Mouse (Mus musculus): Measurements from ENCODE around the gene Ank3. TPM values are rescaled to one million over a fixed set of nuclear protein-coding genes. Genes with fewer than 3 reads are reported as not detected.
A peak's percentile ranks its signal among the peaks of the same experiment; 100 is the strongest.

Gene Ank3
- polyA plus RNA-seq, 1 experiment: 1.2 TPM

DNA sequence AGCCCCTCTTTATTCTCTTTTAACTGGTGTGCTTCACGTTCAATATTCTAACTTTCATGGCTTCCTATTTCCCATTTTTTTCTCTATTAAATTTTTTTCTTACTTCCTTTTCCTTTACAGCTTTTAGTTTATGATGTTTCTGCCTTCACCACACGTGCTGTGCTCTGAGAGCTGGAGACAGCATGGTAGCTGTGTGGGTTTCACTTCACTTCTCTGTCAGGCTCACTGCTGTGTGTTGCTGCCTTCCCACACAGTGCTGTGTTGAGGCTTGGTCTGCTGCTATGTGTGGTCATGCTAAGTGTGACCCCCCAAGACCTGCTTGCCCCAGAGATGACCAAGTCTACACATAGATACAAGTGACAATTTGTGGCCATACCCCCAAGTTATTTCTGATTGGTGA is 647.1 kb downstream of the Ank3 start:
- 18% methylated on average over 2 of the region's 2 CpGs for WGBS
- H3K4me1 ChIP-seq (ENCODE audit: control insufficient read depth, insufficient read depth, insufficient read length): no peaks in the 10 kb centered on the region
- H3K27me3 ChIP-seq (ENCODE audit: control insufficient read depth, insufficient read depth, low read length): no peaks in the 10 kb centered on the region
- H3K27ac ChIP-seq (ENCODE audit: insufficient read depth, low read length): no peak overlapping the region
- H3K36me3 ChIP-seq (ENCODE audit: control insufficient read depth, insufficient read depth, low read length): no peaks in the 10 kb centered on the region
- H3K4me3 ChIP-seq (ENCODE audit: extremely low read depth, insufficient read depth, insufficient read length): no peak overlapping the region
- TF ChIP-seq CTCF (IDR thresholded peaks at IDR 0.05; ENCODE audit: extremely low read depth, insufficient read depth, insufficient read length, insufficient replicate concordance) (no peak), POLR2A (IDR thresholded peaks at IDR 0.05; ENCODE audit: low read depth, low read length) (no peak)
- DNase-seq (ENCODE audit: low read depth in 1 of 2, low spot score in 2 of 2): peak in 1 of 2 experiments; percentile 9

DNA sequence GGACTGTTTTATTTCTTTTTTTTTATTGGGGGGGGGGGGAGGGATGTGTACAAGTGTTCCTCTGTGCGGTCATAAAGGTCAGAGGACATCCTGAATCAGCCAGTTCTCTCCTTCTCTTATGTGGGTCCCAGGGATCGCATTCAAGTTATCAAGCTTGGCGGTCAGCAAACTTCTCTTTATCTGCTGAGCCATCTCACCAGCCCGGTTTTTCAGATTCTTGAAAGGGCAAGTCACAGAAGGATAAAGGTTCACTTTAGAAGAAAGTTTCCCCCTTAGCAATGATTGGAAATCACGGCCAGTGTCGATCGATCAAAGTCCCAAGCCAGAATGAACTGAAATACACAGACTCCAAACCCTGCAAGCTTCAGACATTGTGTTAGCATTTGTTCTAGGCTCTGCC is 651.2 kb downstream of the Ank3 start:
- no peaks in the 10 kb centered on the region for H3K27me3 ChIP-seq (ENCODE audit: control insufficient read depth, insufficient read depth, low read length)
- no peaks in the 10 kb centered on the region for H3K4me1 ChIP-seq (ENCODE audit: control insufficient read depth, insufficient read depth, insufficient read length)
- DNase-seq (ENCODE audit: low read depth in 1 of 2, low spot score in 2 of 2): no peak
- no peaks in the 10 kb centered on the region for H3K36me3 ChIP-seq (ENCODE audit: control insufficient read depth, insufficient read depth, low read length)
- no peak overlapping the region for H3K4me3 ChIP-seq (ENCODE audit: extremely low read depth, insufficient read depth, insufficient read length)
- TF ChIP-seq POLR2A (IDR thresholded peaks at IDR 0.05; ENCODE audit: low read depth, low read length): no peak
- TF ChIP-seq CTCF (IDR thresholded peaks at IDR 0.05; ENCODE audit: extremely low read depth, insufficient read depth, insufficient read length, insufficient replicate concordance): no peak
- no peak overlapping the region for H3K27ac ChIP-seq (ENCODE audit: insufficient read depth, low read length)
- 91% methylated on average over 7 of the region's 7 CpGs for WGBS

DNA sequence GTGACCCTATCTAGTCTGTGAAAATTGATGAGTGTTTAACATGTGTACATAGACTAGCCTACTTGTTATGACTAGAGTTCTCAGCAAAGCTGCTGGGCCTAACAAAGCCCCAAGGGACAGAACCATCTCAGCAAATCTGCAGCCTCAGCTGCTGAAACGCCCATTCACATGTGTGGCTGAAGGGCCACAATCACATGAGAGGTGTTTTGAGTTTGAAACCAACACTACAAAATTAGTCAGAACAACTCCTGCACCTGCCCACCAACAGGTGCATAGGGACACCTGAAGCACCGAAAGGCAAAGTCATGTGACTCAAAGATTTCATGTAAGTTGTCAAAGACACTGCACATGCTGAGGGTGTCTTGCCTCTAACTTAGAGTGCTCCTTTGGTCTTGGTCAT is 656.7 kb downstream of the Ank3 start:
- Histone ChIP-seq H3K27me3 (ENCODE audit: control insufficient read depth, insufficient read depth, low read length) (no peaks in the 10 kb centered on the region), H3K4me1 (ENCODE audit: control insufficient read depth, insufficient read depth, insufficient read length) (no peaks in the 10 kb centered on the region), H3K27ac (ENCODE audit: insufficient read depth, low read length) (no peak overlapping the region), H3K36me3 (ENCODE audit: control insufficient read depth, insufficient read depth, low read length) (no peaks in the 10 kb centered on the region), H3K4me3 (ENCODE audit: extremely low read depth, insufficient read depth, insufficient read length) (no peak overlapping the region)
- DNase-seq (ENCODE audit: low read depth in 1 of 2, low spot score in 2 of 2): no peak
- TF ChIP-seq POLR2A (IDR thresholded peaks at IDR 0.05; ENCODE audit: low read depth, low read length) (no peak), CTCF (IDR thresholded peaks at IDR 0.05; ENCODE audit: extremely low read depth, insufficient read depth, insufficient read length, insufficient replicate concordance) (no peak)
- WGBS: 87% methylated on average over 2 of the region's 2 CpGs

DNA sequence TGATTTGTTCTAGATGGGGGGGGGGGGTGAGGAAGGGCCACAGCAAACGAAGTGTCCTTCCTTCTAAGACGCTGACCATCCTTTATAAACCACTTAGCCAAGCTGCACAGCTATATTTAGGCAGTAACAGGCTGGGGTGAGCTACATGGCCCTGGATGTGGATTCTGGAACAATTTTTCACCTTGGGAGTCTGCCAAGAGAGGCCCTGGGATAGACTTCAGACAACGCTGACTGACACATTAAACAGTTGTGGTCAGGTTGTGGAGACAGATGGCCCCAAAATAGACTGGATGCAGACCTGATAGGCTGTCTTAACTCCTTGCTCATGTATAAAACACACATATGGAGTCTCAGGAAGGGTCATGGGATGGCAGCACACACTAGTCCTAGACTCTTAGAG is 658.5 kb downstream of the Ank3 start:
- Histone ChIP-seq H3K27ac (ENCODE audit: insufficient read depth, low read length) (no peak overlapping the region), H3K27me3 (ENCODE audit: control insufficient read depth, insufficient read depth, low read length) (no peaks in the 10 kb centered on the region), H3K4me1 (ENCODE audit: control insufficient read depth, insufficient read depth, insufficient read length) (no peaks in the 10 kb centered on the region), H3K36me3 (ENCODE audit: control insufficient read depth, insufficient read depth, low read length) (no peaks in the 10 kb centered on the region), H3K4me3 (ENCODE audit: extremely low read depth, insufficient read depth, insufficient read length) (no peak overlapping the region)
- 81% methylated on average over 3 of the region's 3 CpGs for WGBS
- DNase-seq (ENCODE audit: low read depth in 1 of 2, low spot score in 2 of 2): no peak
- TF ChIP-seq POLR2A (IDR thresholded peaks at IDR 0.05; ENCODE audit: low read depth, low read length) (no peak), CTCF (IDR thresholded peaks at IDR 0.05; ENCODE audit: extremely low read depth, insufficient read depth, insufficient read length, insufficient replicate concordance) (no peak)

DNA sequence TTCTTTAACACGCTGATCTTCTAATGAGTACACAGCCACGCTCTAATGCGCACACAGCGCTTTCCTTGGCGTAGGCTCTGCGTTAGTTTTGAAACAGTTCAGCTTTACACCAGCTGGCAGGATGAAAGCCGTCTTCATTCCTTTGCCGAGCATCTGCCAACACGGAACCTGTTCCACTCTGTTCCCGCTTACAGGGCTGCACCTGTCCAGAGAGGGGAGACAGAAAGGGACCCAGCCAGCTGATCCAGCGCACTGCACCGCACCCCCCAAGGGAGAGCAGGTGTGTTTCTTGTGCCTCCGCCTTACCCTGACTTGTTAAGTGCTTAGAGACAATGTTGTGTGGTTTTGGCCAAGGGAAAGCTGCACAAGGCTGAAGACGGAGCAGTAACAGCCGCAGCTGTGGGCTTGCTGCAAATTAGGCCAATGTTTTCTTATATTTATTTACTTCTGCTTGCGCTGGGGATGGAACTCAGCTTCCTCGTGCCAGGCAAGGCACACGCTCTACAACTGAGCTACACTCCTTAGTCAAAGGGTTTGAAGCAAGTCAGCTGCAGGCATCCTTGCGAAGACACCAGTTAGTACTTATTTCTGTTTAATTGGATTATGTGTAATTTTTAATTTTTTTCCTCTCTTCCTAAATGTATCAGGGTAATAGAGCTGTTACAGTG is 661.6 kb downstream of the Ank3 start:
- Histone ChIP-seq H3K36me3 (ENCODE audit: control insufficient read depth, insufficient read depth, low read length) (no peaks in the 10 kb centered on the region), H3K4me1 (ENCODE audit: control insufficient read depth, insufficient read depth, insufficient read length) (no peaks in the 10 kb centered on the region), H3K27me3 (ENCODE audit: control insufficient read depth, insufficient read depth, low read length) (no peaks in the 10 kb centered on the region), H3K4me3 (ENCODE audit: extremely low read depth, insufficient read depth, insufficient read length) (no peak overlapping the region), H3K27ac (ENCODE audit: insufficient read depth, low read length) (no peak overlapping the region)
- 84% methylated on average over 19 of the region's 19 CpGs for WGBS
- no peak for DNase-seq (ENCODE audit: low read depth in 1 of 2, low spot score in 2 of 2)
- TF ChIP-seq POLR2A (IDR thresholded peaks at IDR 0.05; ENCODE audit: low read depth, low read length) (no peak), CTCF (IDR thresholded peaks at IDR 0.05; ENCODE audit: extremely low read depth, insufficient read depth, insufficient read length, insufficient replicate concordance) (no peak)

DNA sequence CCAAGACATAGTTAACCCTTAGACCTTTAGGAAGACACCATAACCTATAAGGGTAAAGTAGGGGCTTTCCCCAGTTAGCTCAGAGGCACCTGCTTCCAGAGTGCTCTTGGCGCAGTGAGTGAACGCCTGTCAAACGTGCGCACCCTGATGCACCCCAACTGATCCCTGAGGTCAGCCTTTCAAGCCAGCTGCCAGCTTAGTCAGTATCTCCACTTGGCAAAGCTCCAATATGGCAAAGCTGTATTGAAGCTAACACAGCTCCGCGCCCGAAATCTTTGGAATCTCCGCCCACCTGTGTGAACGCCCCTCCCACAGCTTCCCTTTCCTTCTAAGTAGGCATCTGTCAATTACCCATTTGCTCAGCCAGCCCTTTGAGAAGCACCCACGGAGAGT is 662.1 kb downstream of the Ank3 start:
- no peak overlapping the region for H3K27ac ChIP-seq (ENCODE audit: insufficient read depth, low read length)
- no peak for TF ChIP-seq CTCF (IDR thresholded peaks at IDR 0.05; ENCODE audit: extremely low read depth, insufficient read depth, insufficient read length, insufficient replicate concordance)
- no peak for TF ChIP-seq POLR2A (IDR thresholded peaks at IDR 0.05; ENCODE audit: low read depth, low read length)
- H3K27me3 ChIP-seq (ENCODE audit: control insufficient read depth, insufficient read depth, low read length): no peaks in the 10 kb centered on the region
- WGBS: 32% methylated on average over 10 of the region's 10 CpGs
- peak in 1 of 2 experiments; percentile 17 for DNase-seq (ENCODE audit: low read depth in 1 of 2, low spot score in 2 of 2)
- no peaks in the 10 kb centered on the region for H3K36me3 ChIP-seq (ENCODE audit: control insufficient read depth, insufficient read depth, low read length)
- H3K4me3 ChIP-seq (ENCODE audit: extremely low read depth, insufficient read depth, insufficient read length): no peak overlapping the region
- H3K4me1 ChIP-seq (ENCODE audit: control insufficient read depth, insufficient read depth, insufficient read length): no peaks in the 10 kb centered on the region

DNA sequence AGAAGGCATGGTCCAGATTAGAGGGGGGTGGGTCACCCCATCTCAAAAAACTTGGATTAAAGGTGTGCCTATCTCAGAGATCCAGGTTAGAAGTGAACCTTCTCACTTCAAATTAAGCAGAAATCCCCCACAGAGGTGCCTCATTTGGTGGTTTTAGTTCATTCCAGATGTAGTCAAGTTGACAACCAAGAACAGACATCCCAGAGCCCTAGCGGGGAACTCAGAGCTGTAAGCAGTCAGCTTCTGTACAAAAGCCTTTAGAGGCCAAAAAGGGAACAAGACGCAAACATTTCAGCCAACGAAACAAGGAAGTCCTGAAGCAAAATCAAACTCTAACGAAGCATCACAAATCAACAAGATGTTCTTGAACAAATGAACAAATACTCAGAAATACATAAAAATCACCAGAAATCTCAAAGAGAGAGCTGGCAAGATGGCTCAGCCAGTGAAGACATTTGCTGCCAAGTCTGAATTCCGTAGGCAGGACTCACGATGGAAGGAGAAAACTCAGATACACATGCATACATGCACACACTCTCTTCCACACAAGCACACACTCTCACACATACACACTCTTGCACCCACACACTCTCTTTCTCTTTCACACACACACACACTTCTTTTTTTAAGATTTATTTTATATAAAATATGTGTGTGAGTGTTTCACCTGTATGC is 665.4 kb downstream of the Ank3 start:
- Histone ChIP-seq H3K27ac (ENCODE audit: insufficient read depth, low read length) (no peak overlapping the region), H3K36me3 (ENCODE audit: control insufficient read depth, insufficient read depth, low read length) (no peaks in the 10 kb centered on the region), H3K27me3 (ENCODE audit: control insufficient read depth, insufficient read depth, low read length) (no peaks in the 10 kb centered on the region), H3K4me3 (ENCODE audit: extremely low read depth, insufficient read depth, insufficient read length) (no peak overlapping the region), H3K4me1 (ENCODE audit: control insufficient read depth, insufficient read depth, insufficient read length) (no peaks in the 10 kb centered on the region)
- TF ChIP-seq POLR2A (IDR thresholded peaks at IDR 0.05; ENCODE audit: low read depth, low read length) (no peak), CTCF (IDR thresholded peaks at IDR 0.05; ENCODE audit: extremely low read depth, insufficient read depth, insufficient read length, insufficient replicate concordance) (no peak)
- WGBS: 55% methylated on average over 6 of the region's 6 CpGs
- peak in 1 of 2 experiments; percentile 25 for DNase-seq (ENCODE audit: low read depth in 1 of 2, low spot score in 2 of 2)

All from spleen, adult 2 months (tissue).